Mouse (Mus musculus) c-Kit-negative CD71-positive TER-119-positive erythroid progenitor cells, embryonic 14.5 days (primary cell): Measurements from ENCODE around the gene B3galt1.

ENCODE experiments used
- DNase-seq: peaks from one replicate; pipeline ENCODE4 v3.0.0-alpha.2; 2013; ENCODE audit warnings: low read depth, low spot score

B3galt1 gene

GRCm38 (mm10) chr2:67903769-67904168 is 338.1 kb downstream of the B3galt1 start:
- no peak for DNase-seq

GRCm38 (mm10) chr2:67931994-67932393 is 366.3 kb downstream of the B3galt1 start:
- DNase-seq: no peak

- no peak for DNase-seq
Measured at GRCm38 (mm10) chr2:67948408-67948807, 382.7 kb downstream of the B3galt1 start.

- DNase-seq: no peak
Measured at GRCm38 (mm10) chr2:67956182-67956581, 390.5 kb downstream of the B3galt1 start.

GRCm38 (mm10) chr2:67957561-67957960 is 391.9 kb downstream of the B3galt1 start:
- no peak for DNase-seq

GRCm38 (mm10) chr2:67960711-67961110 is 395.0 kb downstream of the B3galt1 start:
- no peak for DNase-seq

GRCm38 (mm10) chr2:67968812-67969211 is 403.1 kb downstream of the B3galt1 start:
- DNase-seq: no peak

GRCm38 (mm10) chr2:67971091-67971490 is 405.4 kb downstream of the B3galt1 start:
- DNase-seq: no peak

GRCm38 (mm10) chr2:67971576-67971975 is 405.9 kb downstream of the B3galt1 start:
- no peak for DNase-seq

- no peak for DNase-seq
Measured at GRCm38 (mm10) chr2:67975764-67976163, 410.1 kb downstream of the B3galt1 start.

- DNase-seq: no peak
Measured at GRCm38 (mm10) chr2:67976488-67976887, 410.8 kb downstream of the B3galt1 start.

- DNase-seq: no peak
Measured at GRCm38 (mm10) chr2:67977620-67978262, 412.1 kb downstream of the B3galt1 start.

- DNase-seq: no peak
Measured at GRCm38 (mm10) chr2:67983563-67983962, 417.9 kb downstream of the B3galt1 start.

GRCm38 (mm10) chr2:67985133-67985532 is 419.5 kb downstream of the B3galt1 start:
- no peak for DNase-seq

- no peak for DNase-seq
Measured at GRCm38 (mm10) chr2:67993421-67993820, 427.8 kb downstream of the B3galt1 start.

- DNase-seq: no peak
Measured at GRCm38 (mm10) chr2:68003091-68003490, 437.4 kb downstream of the B3galt1 start.

GRCm38 (mm10) chr2:68005210-68005609 is 439.5 kb downstream of the B3galt1 start:
- DNase-seq: no peak

- DNase-seq: no peak
Measured at GRCm38 (mm10) chr2:68005711-68006110, 440.0 kb downstream of the B3galt1 start.

GRCm38 (mm10) chr2:68011336-68011735 is 445.7 kb downstream of the B3galt1 start:
- DNase-seq: no peak

- DNase-seq: no peak
Measured at GRCm38 (mm10) chr2:68020251-68020680, 454.6 kb downstream of the B3galt1 start.

GRCm38 (mm10) chr2:68021541-68022152 is 456.0 kb downstream of the B3galt1 start:
- DNase-seq: no peak

GRCm38 (mm10) chr2:68028811-68029210 is 463.1 kb downstream of the B3galt1 start:
- DNase-seq: no peak

- DNase-seq: no peak
Measured at GRCm38 (mm10) chr2:68034711-68035110, 469.0 kb downstream of the B3galt1 start.
